Mouse (Mus musculus): ENCODE data around the gene Usp12. TPM values are rescaled to one million over a fixed set of nuclear protein-coding genes. Genes with fewer than 3 reads are reported as not detected.

The Usp12 gene
- polyA plus RNA-seq, 1 experiment from 2014 or later = 23.0 TPM

GRCm38 (mm10) chr5:146712282-146712918 is 82.4 kb downstream of the Usp12 start:
- Histone ChIP-seq H3K27me3 (ENCODE audit: insufficient read depth, low read length) (no peaks in the 10 kb centered on the region), H3K9me3 (ENCODE audit: low read length) (no peaks in the 10 kb centered on the region; the same call in 1 of the 2 replicates), H3K36me3 (ENCODE audit: insufficient read depth, low read length) (no peaks in the 10 kb centered on the region), H3K27ac (ENCODE audit: low read length) (no peak overlapping the region), H3K4me2 (replicated peaks; ENCODE audit: low read depth, low read length) (peak overlapping the region; percentile 31), H3K4me3 (ENCODE audit: low read length) (no peak overlapping the region), H3K9ac (replicated peaks; ENCODE audit: low read length) (peak overlapping the region; percentile 22; the same call in 1 of the 2 replicates), H3K4me1 (ENCODE audit: insufficient read depth, low read length) (no peaks in the 10 kb centered on the region)
- ATAC-seq (ENCODE audit: low FRiP score, low TSS enrichment) = no peak
- 51% methylated on average over 18 of the region's 18 CpGs for WGBS

- 58% methylated on average over 3 of the region's 3 CpGs for WGBS
- H3K4me3 ChIP-seq (ENCODE audit: low read length) = no peak overlapping the region
- no peaks in the 10 kb centered on the region for H3K36me3 ChIP-seq (ENCODE audit: insufficient read depth, low read length)
- no peak overlapping the region for H3K27ac ChIP-seq (ENCODE audit: low read length)
- ATAC-seq (ENCODE audit: low FRiP score, low TSS enrichment) = no peak
- no peaks in the 10 kb centered on the region for H3K27me3 ChIP-seq (ENCODE audit: insufficient read depth, low read length)
- H3K9me3 ChIP-seq (ENCODE audit: low read length) = no peaks in the 10 kb centered on the region; the same call in 1 of the 2 replicates
- H3K4me2 ChIP-seq (replicated peaks; ENCODE audit: low read depth, low read length) = no peak overlapping the region
- H3K9ac ChIP-seq (replicated peaks; ENCODE audit: low read length) = no peak overlapping the region
- no peaks in the 10 kb centered on the region for H3K4me1 ChIP-seq (ENCODE audit: insufficient read depth, low read length)
Measured at GRCm38 (mm10) chr5:146709361-146709760, 85.4 kb downstream of the Usp12 start.

- no peak overlapping the region for H3K27ac ChIP-seq (ENCODE audit: low read length)
- H3K9ac ChIP-seq (replicated peaks; ENCODE audit: low read length) = no peak overlapping the region
- no peak overlapping the region for H3K4me3 ChIP-seq (ENCODE audit: low read length)
- H3K27me3 ChIP-seq (ENCODE audit: insufficient read depth, low read length) = no peaks in the 10 kb centered on the region
- no peaks in the 10 kb centered on the region for H3K36me3 ChIP-seq (ENCODE audit: insufficient read depth, low read length)
- H3K4me2 ChIP-seq (replicated peaks; ENCODE audit: low read depth, low read length) = 0 out of 2 replicates have a peak overlapping the region, but pooled peaks have one; percentile 9
- peaks cover 2% of the 10 kb centered on the region for H3K4me1 ChIP-seq (ENCODE audit: insufficient read depth, low read length)
- peak; percentile 41 for ATAC-seq (ENCODE audit: low FRiP score, low TSS enrichment)
- H3K9me3 ChIP-seq (ENCODE audit: low read length) = no peaks in the 10 kb centered on the region
- 11% methylated on average over 12 of the region's 12 CpGs for WGBS
Measured at GRCm38 (mm10) chr5:146705815-146706408, 88.9 kb downstream of the Usp12 start.

- H3K4me3 ChIP-seq (ENCODE audit: low read length) = no peak overlapping the region
- ATAC-seq (ENCODE audit: low FRiP score, low TSS enrichment) = no peak
- WGBS = 63% methylated on average over 6 of the region's 6 CpGs
Measured at GRCm38 (mm10) chr5:146705411-146705810, 89.4 kb downstream of the Usp12 start.

GRCm38 (mm10) chr5:146704241-146704640 is 90.6 kb downstream of the Usp12 start:
- Histone ChIP-seq H3K4me3 (ENCODE audit: low read length) (no peak overlapping the region), H3K36me3 (ENCODE audit: insufficient read depth, low read length) (no peaks in the 10 kb centered on the region), H3K27me3 (ENCODE audit: insufficient read depth, low read length) (no peaks in the 10 kb centered on the region), H3K9me3 (ENCODE audit: low read length) (no peaks in the 10 kb centered on the region), H3K4me1 (ENCODE audit: insufficient read depth, low read length) (peaks cover 6% of the 10 kb centered on the region), H3K27ac (ENCODE audit: low read length) (no peak overlapping the region), H3K9ac (replicated peaks; ENCODE audit: low read length) (no peak overlapping the region), H3K4me2 (replicated peaks; ENCODE audit: low read depth, low read length) (no peak overlapping the region)
- ATAC-seq (ENCODE audit: low FRiP score, low TSS enrichment) = no peak
- WGBS = 94% methylated on average over 4 of the region's 4 CpGs

More at GRCm38 (mm10) chr5:146705411-146705810, 89.4 kb downstream of the Usp12 start:
- no peak overlapping the region for H3K27ac ChIP-seq (ENCODE audit: low read length)
- no peak overlapping the region for H3K4me2 ChIP-seq (replicated peaks; ENCODE audit: low read depth, low read length)
- H3K9me3 ChIP-seq (ENCODE audit: low read length) = no peaks in the 10 kb centered on the region
- H3K9ac ChIP-seq (replicated peaks; ENCODE audit: low read length) = no peak overlapping the region
- no peaks in the 10 kb centered on the region for H3K36me3 ChIP-seq (ENCODE audit: insufficient read depth, low read length)
- peaks cover 3% of the 10 kb centered on the region for H3K4me1 ChIP-seq (ENCODE audit: insufficient read depth, low read length)
- no peaks in the 10 kb centered on the region for H3K27me3 ChIP-seq (ENCODE audit: insufficient read depth, low read length)

GRCm38 (mm10) chr5:146703710-146704121 is 91.1 kb downstream of the Usp12 start:
- H3K27ac ChIP-seq (ENCODE audit: low read length) = no peak overlapping the region
- peaks cover 6% of the 10 kb centered on the region for H3K4me1 ChIP-seq (ENCODE audit: insufficient read depth, low read length)
- H3K9ac ChIP-seq (replicated peaks; ENCODE audit: low read length) = no peak overlapping the region
- no peaks in the 10 kb centered on the region for H3K27me3 ChIP-seq (ENCODE audit: insufficient read depth, low read length)
- WGBS = 27% methylated on average over 8 of the region's 8 CpGs
- no peak overlapping the region for H3K4me2 ChIP-seq (replicated peaks; ENCODE audit: low read depth, low read length)
- no peak overlapping the region for H3K4me3 ChIP-seq (ENCODE audit: low read length)
- no peaks in the 10 kb centered on the region for H3K36me3 ChIP-seq (ENCODE audit: insufficient read depth, low read length)
- H3K9me3 ChIP-seq (ENCODE audit: low read length) = no peaks in the 10 kb centered on the region
- peak; percentile 39; the same call in 1 of the 2 replicates for ATAC-seq (ENCODE audit: low FRiP score, low TSS enrichment)

- H3K36me3 ChIP-seq (ENCODE audit: insufficient read depth, low read length) = no peaks in the 10 kb centered on the region
- no peak overlapping the region for H3K4me3 ChIP-seq (ENCODE audit: low read length)
- 42% methylated on average over 10 of the region's 10 CpGs for WGBS
- no peaks in the 10 kb centered on the region for H3K9me3 ChIP-seq (ENCODE audit: low read length)
- no peaks in the 10 kb centered on the region for H3K27me3 ChIP-seq (ENCODE audit: insufficient read depth, low read length)
- no peak for ATAC-seq (ENCODE audit: low FRiP score, low TSS enrichment)
- peaks cover 6% of the 10 kb centered on the region for H3K4me1 ChIP-seq (ENCODE audit: insufficient read depth, low read length)
- no peak overlapping the region for H3K4me2 ChIP-seq (replicated peaks; ENCODE audit: low read depth, low read length)
- no peak overlapping the region for H3K27ac ChIP-seq (ENCODE audit: low read length)
- H3K9ac ChIP-seq (replicated peaks; ENCODE audit: low read length) = 0 out of 2 replicates have a peak overlapping the region, but pooled peaks have one; percentile 6
Measured at GRCm38 (mm10) chr5:146700099-146700498, 94.7 kb downstream of the Usp12 start.

- no peak overlapping the region for H3K9ac ChIP-seq (replicated peaks; ENCODE audit: low read length)
- H3K4me3 ChIP-seq (ENCODE audit: low read length) = no peak overlapping the region
- H3K9me3 ChIP-seq (ENCODE audit: low read length) = no peaks in the 10 kb centered on the region
- H3K4me1 ChIP-seq (ENCODE audit: insufficient read depth, low read length) = peaks cover 6% of the 10 kb centered on the region
- WGBS = 82% methylated on average over 4 of the region's 4 CpGs
- H3K27ac ChIP-seq (ENCODE audit: low read length) = no peak overlapping the region
- no peaks in the 10 kb centered on the region for H3K27me3 ChIP-seq (ENCODE audit: insufficient read depth, low read length)
- no peaks in the 10 kb centered on the region for H3K36me3 ChIP-seq (ENCODE audit: insufficient read depth, low read length)
- ATAC-seq (ENCODE audit: low FRiP score, low TSS enrichment) = no peak
- H3K4me2 ChIP-seq (replicated peaks; ENCODE audit: low read depth, low read length) = no peak overlapping the region
Measured at GRCm38 (mm10) chr5:146699433-146700019, 95.3 kb downstream of the Usp12 start.

- no peaks in the 10 kb centered on the region for H3K36me3 ChIP-seq (ENCODE audit: insufficient read depth, low read length)
- H3K4me1 ChIP-seq (ENCODE audit: insufficient read depth, low read length) = peaks cover 24% of the 10 kb centered on the region
- no peaks in the 10 kb centered on the region for H3K27me3 ChIP-seq (ENCODE audit: insufficient read depth, low read length)
- ATAC-seq (ENCODE audit: low FRiP score, low TSS enrichment) = no peak
- no peaks in the 10 kb centered on the region for H3K9me3 ChIP-seq (ENCODE audit: low read length)
- no peak overlapping the region for H3K4me2 ChIP-seq (replicated peaks; ENCODE audit: low read depth, low read length)
- WGBS = 47% methylated on average over 5 of the region's 5 CpGs
- no peak overlapping the region for H3K27ac ChIP-seq (ENCODE audit: low read length)
- H3K9ac ChIP-seq (replicated peaks; ENCODE audit: low read length) = no peak overlapping the region
- no peak overlapping the region for H3K4me3 ChIP-seq (ENCODE audit: low read length)
Measured at GRCm38 (mm10) chr5:146695543-146695942, 99.3 kb downstream of the Usp12 start.

GRCm38 (mm10) chr5:146692976-146693361 is 101.8 kb downstream of the Usp12 start:
- peak overlapping the region; percentile 76 for H3K27ac ChIP-seq (ENCODE audit: low read length)
- no peaks in the 10 kb centered on the region for H3K9me3 ChIP-seq (ENCODE audit: low read length)
- peak overlapping the region; percentile 23; the same call in 1 of the 2 replicates for H3K9ac ChIP-seq (replicated peaks; ENCODE audit: low read length)
- H3K4me1 ChIP-seq (ENCODE audit: insufficient read depth, low read length) = peaks cover 25% of the 10 kb centered on the region
- no peak overlapping the region for H3K4me2 ChIP-seq (replicated peaks; ENCODE audit: low read depth, low read length)
- H3K4me3 ChIP-seq (ENCODE audit: low read length) = no peak overlapping the region
- H3K27me3 ChIP-seq (ENCODE audit: insufficient read depth, low read length) = no peaks in the 10 kb centered on the region
- no peak for ATAC-seq (ENCODE audit: low FRiP score, low TSS enrichment)
- H3K36me3 ChIP-seq (ENCODE audit: insufficient read depth, low read length) = no peaks in the 10 kb centered on the region
- 64% methylated on average over 5 of the region's 5 CpGs for WGBS
